Mouse (Mus musculus): ENCODE measurements around the gene Aph1b. TPM values are rescaled to one million over a fixed set of nuclear protein-coding genes. Genes with fewer than 3 reads are reported as not detected.
A peak's percentile ranks its signal among the peaks of the same experiment; 100 is the strongest.
"Not testable (repeated sequence)": the region's sequence is repeated elsewhere in the genome, so short reads cannot be mapped to it uniquely, and the experiment has no call there.

The Aph1b gene
- polyA plus RNA-seq, 1 experiment from 2014 or later = 29.3 TPM

- H3K4me2 ChIP-seq (ENCODE audit: low read depth, low read length) = no peak overlapping the region
- no peaks in the 10 kb centered on the region for H3K4me1 ChIP-seq (ENCODE audit: control insufficient read depth, insufficient read depth, low read length)
- H3K27ac ChIP-seq (ENCODE audit: low read depth, low read length) = no peak overlapping the region
- H3K27me3 ChIP-seq (ENCODE audit: control insufficient read depth, insufficient read depth, low read length) = no peaks in the 10 kb centered on the region
- H3K4me3 ChIP-seq (ENCODE audit: low read depth, low read length) = no peak overlapping the region
- H3K36me3 ChIP-seq (ENCODE audit: control insufficient read depth, insufficient read depth, low read length) = no peaks in the 10 kb centered on the region
- no peak overlapping the region for H3K9ac ChIP-seq (replicated peaks; ENCODE audit: low read depth, low read length)
- 13% methylated on average over 2 of the region's 2 CpGs for WGBS
- ATAC-seq (ENCODE audit: low read depth) = no peak
- H3K9me3 ChIP-seq (ENCODE audit: control insufficient read depth, low read length) = no peaks in the 10 kb centered on the region
These were observed 18.1 kb upstream of the Aph1b start for GRCm38 (mm10) chr9:66813392-66813791.

- H3K9me3 ChIP-seq (ENCODE audit: control insufficient read depth, low read length); ATAC-seq (ENCODE audit: low read depth); H3K9ac ChIP-seq (replicated peaks; ENCODE audit: low read depth, low read length); H3K27ac ChIP-seq (ENCODE audit: low read depth, low read length); H3K4me1 ChIP-seq (ENCODE audit: control insufficient read depth, insufficient read depth, low read length); H3K27me3 ChIP-seq (ENCODE audit: control insufficient read depth, insufficient read depth, low read length); H3K36me3 ChIP-seq (ENCODE audit: control insufficient read depth, insufficient read depth, low read length): not testable (repeated sequence)
- under 1% methylated on average over 28 of the region's 37 CpGs for WGBS
- H3K4me3 ChIP-seq (ENCODE audit: low read depth, low read length) = peak overlapping the region; percentile 26
- H3K4me2 ChIP-seq (ENCODE audit: low read depth, low read length) = peak overlapping the region; percentile 46
These were observed 10.7 kb upstream of the Aph1b start for GRCm38 (mm10) chr9:66805951-66806350.

GRCm38 (mm10) chr9:66801947-66802346, 6.7 kb upstream of the Aph1b start:
- WGBS = 54% methylated on average over 12 of the region's 12 CpGs
- Histone ChIP-seq H3K36me3 (ENCODE audit: control insufficient read depth, insufficient read depth, low read length) (no peaks in the 10 kb centered on the region), H3K4me2 (ENCODE audit: low read depth, low read length) (no peak overlapping the region), H3K27me3 (ENCODE audit: control insufficient read depth, insufficient read depth, low read length) (no peaks in the 10 kb centered on the region), H3K4me3 (ENCODE audit: low read depth, low read length) (no peak overlapping the region), H3K4me1 (ENCODE audit: control insufficient read depth, insufficient read depth, low read length) (no peaks in the 10 kb centered on the region), H3K9ac (replicated peaks; ENCODE audit: low read depth, low read length) (no peak overlapping the region), H3K27ac (ENCODE audit: low read depth, low read length) (no peak overlapping the region), H3K9me3 (ENCODE audit: control insufficient read depth, low read length) (no peaks in the 10 kb centered on the region)
- ATAC-seq (ENCODE audit: low read depth) = no peak

- peak within 1 kb of the TSS; percentile 88 for H3K9ac ChIP-seq (replicated peaks; ENCODE audit: low read depth, low read length)
- H3K4me3 ChIP-seq (ENCODE audit: low read depth, low read length) = peak within 1 kb of the TSS; percentile 71
- H3K9me3 ChIP-seq (ENCODE audit: control insufficient read depth, low read length) = no peaks in the 10 kb centered on the region
- H3K27me3 ChIP-seq (ENCODE audit: control insufficient read depth, insufficient read depth, low read length) = no peaks in the 10 kb centered on the region
- peaks cover 4% of the 10 kb centered on the region; the same call in 1 of the 2 replicates for H3K4me1 ChIP-seq (ENCODE audit: control insufficient read depth, insufficient read depth, low read length)
- no peaks in the 10 kb centered on the region for H3K36me3 ChIP-seq (ENCODE audit: control insufficient read depth, insufficient read depth, low read length)
- H3K27ac ChIP-seq (ENCODE audit: low read depth, low read length) = peak within 1 kb of the TSS; percentile 91
- 80% methylated on average over 5 of the region's 5 CpGs for WGBS
- peak within 1 kb of the TSS; percentile 83 for H3K4me2 ChIP-seq (ENCODE audit: low read depth, low read length)
- no peak for ATAC-seq (ENCODE audit: low read depth)
These were observed 1.4 kb upstream of the Aph1b start, which contains the start of gene Gm10647 for GRCm38 (mm10) chr9:66796739-66797138. Gene Gm10647, plus strand, starts transcription at chr9:66797039.

- H3K4me2 ChIP-seq (ENCODE audit: low read depth, low read length) = peak overlapping the region; percentile 83
- H3K4me1 ChIP-seq (ENCODE audit: control insufficient read depth, insufficient read depth, low read length) = peaks cover 4% of the 10 kb centered on the region; the same call in 1 of the 2 replicates
- H3K9ac ChIP-seq (replicated peaks; ENCODE audit: low read depth, low read length) = peak overlapping the region; percentile 88
- 3% methylated on average over 38 of the region's 43 CpGs for WGBS
- H3K4me3 ChIP-seq (ENCODE audit: low read depth, low read length) = peak overlapping the region; percentile 71
- peak overlapping the region; percentile 91 for H3K27ac ChIP-seq (ENCODE audit: low read depth, low read length)
- peak; percentile 68 for ATAC-seq (ENCODE audit: low read depth)
- no peaks in the 10 kb centered on the region for H3K9me3 ChIP-seq (ENCODE audit: control insufficient read depth, low read length)
- H3K36me3 ChIP-seq (ENCODE audit: control insufficient read depth, insufficient read depth, low read length) = 0 out of 2 replicates have a peak, but pooled peaks cover 4% of the 10 kb centered on the region
- no peaks in the 10 kb centered on the region for H3K27me3 ChIP-seq (ENCODE audit: control insufficient read depth, insufficient read depth, low read length)
These were observed 444 bp downstream of the Aph1b start for GRCm38 (mm10) chr9:66794629-66795463.

- no peaks in the 10 kb centered on the region for H3K4me1 ChIP-seq (ENCODE audit: control insufficient read depth, insufficient read depth, low read length)
- 9% methylated on average over 2 of the region's 2 CpGs for WGBS
- H3K27ac ChIP-seq (ENCODE audit: low read depth, low read length) = no peak overlapping the region
- H3K9me3 ChIP-seq (ENCODE audit: control insufficient read depth, low read length) = no peaks in the 10 kb centered on the region
- H3K9ac ChIP-seq (replicated peaks; ENCODE audit: low read depth, low read length) = no peak overlapping the region
- 0 out of 2 replicates have a peak, but pooled peaks cover 4% of the 10 kb centered on the region for H3K36me3 ChIP-seq (ENCODE audit: control insufficient read depth, insufficient read depth, low read length)
- H3K27me3 ChIP-seq (ENCODE audit: control insufficient read depth, insufficient read depth, low read length) = no peaks in the 10 kb centered on the region
- ATAC-seq (ENCODE audit: low read depth) = no peak
- no peak overlapping the region for H3K4me3 ChIP-seq (ENCODE audit: low read depth, low read length)
- no peak overlapping the region for H3K4me2 ChIP-seq (ENCODE audit: low read depth, low read length)
These were observed 7.5 kb downstream of the Aph1b start for GRCm38 (mm10) chr9:66787821-66788220.

GRCm38 (mm10) chr9:66784552-66784951, 10.7 kb downstream of the Aph1b start:
- H3K9ac ChIP-seq (replicated peaks; ENCODE audit: low read depth, low read length); H3K4me2 ChIP-seq (ENCODE audit: low read depth, low read length); H3K4me1 ChIP-seq (ENCODE audit: control insufficient read depth, insufficient read depth, low read length); ATAC-seq (ENCODE audit: low read depth); H3K4me3 ChIP-seq (ENCODE audit: low read depth, low read length); H3K27ac ChIP-seq (ENCODE audit: low read depth, low read length); H3K9me3 ChIP-seq (ENCODE audit: control insufficient read depth, low read length); H3K27me3 ChIP-seq (ENCODE audit: control insufficient read depth, insufficient read depth, low read length); H3K36me3 ChIP-seq (ENCODE audit: control insufficient read depth, insufficient read depth, low read length): not testable (repeated sequence)
- no CpG with 5 or more reads among the region's 3 CpGs for WGBS

- no peak for ATAC-seq (ENCODE audit: low read depth)
- H3K4me1 ChIP-seq (ENCODE audit: control insufficient read depth, insufficient read depth, low read length) = no peaks in the 10 kb centered on the region
- H3K4me2 ChIP-seq (ENCODE audit: low read depth, low read length) = no peak overlapping the region
- no peaks in the 10 kb centered on the region for H3K36me3 ChIP-seq (ENCODE audit: control insufficient read depth, insufficient read depth, low read length)
- H3K9ac ChIP-seq (replicated peaks; ENCODE audit: low read depth, low read length) = no peak overlapping the region
- no peaks in the 10 kb centered on the region for H3K9me3 ChIP-seq (ENCODE audit: control insufficient read depth, low read length)
- no peak overlapping the region for H3K4me3 ChIP-seq (ENCODE audit: low read depth, low read length)
- H3K27ac ChIP-seq (ENCODE audit: low read depth, low read length) = no peak overlapping the region
- H3K27me3 ChIP-seq (ENCODE audit: control insufficient read depth, insufficient read depth, low read length) = no peaks in the 10 kb centered on the region
These were observed 24.6 kb downstream of the Aph1b start for GRCm38 (mm10) chr9:66770701-66771100.

GRCm38 (mm10) chr9:66769275-66769674, 26.0 kb downstream of the Aph1b start:
- Histone ChIP-seq H3K27ac (ENCODE audit: low read depth, low read length) (no peak overlapping the region), H3K9me3 (ENCODE audit: control insufficient read depth, low read length) (no peaks in the 10 kb centered on the region), H3K36me3 (ENCODE audit: control insufficient read depth, insufficient read depth, low read length) (no peaks in the 10 kb centered on the region), H3K9ac (replicated peaks; ENCODE audit: low read depth, low read length) (no peak overlapping the region), H3K4me3 (ENCODE audit: low read depth, low read length) (no peak overlapping the region), H3K4me2 (ENCODE audit: low read depth, low read length) (no peak overlapping the region), H3K27me3 (ENCODE audit: control insufficient read depth, insufficient read depth, low read length) (no peaks in the 10 kb centered on the region), H3K4me1 (ENCODE audit: control insufficient read depth, insufficient read depth, low read length) (no peaks in the 10 kb centered on the region)
- WGBS = 51% methylated on average over 3 of the region's 3 CpGs
- ATAC-seq (ENCODE audit: low read depth) = no peak

All from neural tube, embryonic 14.5 days (tissue).